Mouse (Mus musculus) midbrain, embryonic 11.5 days (tissue): ENCODE results near the gene Cldn10. TPM values are rescaled to one million over a fixed set of nuclear protein-coding genes. Genes with fewer than 3 reads are reported as not detected.

Source experiments
- ATAC-seq: fragments of 200-750 bp; cut with Nextera tagmentation; 2 replicates; pipeline ENCODE4 v1.8.0; 2017; ENCODE audit warnings: moderate TSS enrichment, moderate library complexity; ENCODE audit not compliant: low FRiP score
- DNase-seq: peaks from one replicate; pipeline ENCODE4 v3.0.0; 2015; ENCODE audit warnings: low spot score; ENCODE audit errors: missing footprints
- H3K27ac ChIP-seq: fragments of 300-500 bp; sonication (generic); 2 replicates; pipeline ENCODE4 v1.5.1; 2014; ENCODE audit warnings: low read depth, low read length
- H3K27me3 ChIP-seq: fragments of 300-500 bp; sonication (generic); 2 replicates; pipeline ENCODE4 v1.6.1; 2014; ENCODE audit warnings: mild to moderate bottlenecking, low read length, moderate library complexity, mixed read lengths; ENCODE audit not compliant: control insufficient read depth, insufficient read depth
- H3K36me3 ChIP-seq: fragments of 300-500 bp; sonication (generic); 2 replicates; pipeline ENCODE4 v1.6.1; 2014; ENCODE audit warnings: mild to moderate bottlenecking, low read length, moderate library complexity, mixed read lengths; ENCODE audit not compliant: control insufficient read depth, insufficient read depth
- H3K4me1 ChIP-seq: fragments of 300-500 bp; sonication (generic); 2 replicates; pipeline ENCODE4 v1.6.1; 2014; ENCODE audit warnings: low read length; ENCODE audit not compliant: control insufficient read depth, insufficient read depth
- H3K4me2 ChIP-seq: fragments of 300-500 bp; sonication (generic); 2 replicates; pipeline ENCODE4 v1.6.1; 2014; ENCODE audit warnings: mild to moderate bottlenecking, moderate library complexity
- H3K4me3 ChIP-seq: fragments of 300-500 bp; sonication (generic); 2 replicates; pipeline ENCODE4 v1.5.1; 2014; ENCODE audit warnings: low read depth, low read length
- H3K9ac ChIP-seq: fragments of 300-500 bp; sonication (generic); 2 replicates; pipeline ENCODE4 v1.6.1; 2014; ENCODE audit warnings: low read length
- H3K9me3 ChIP-seq: fragments of 300-500 bp; sonication (generic); 2 replicates; pipeline ENCODE4 v1.6.1; 2016; ENCODE audit warnings: low read length; ENCODE audit not compliant: control insufficient read depth
- WGBS: fragments of 180-500 bp; shearing (Covaris S2); extraction: QIAGEN DNeasy Blood & Tissue Kit; methylation state at CpG from one replicate; pipeline ENCODE4 v1.1.7; 2014; 5-methylcytosine and 5-hydroxymethylcytosine counted together
- polyA plus RNA-seq: library from polyadenylated mRNA; unstranded; fragments of >200 nt; fragmentation: Nextera tagmentation; extraction: Ambion mirVana; gene quantifications from 2 replicates; pipeline ENCODE4 v1.2.1, GENCODE M21; 2014

Gene Cldn10
- polyA plus RNA-seq, 1 experiment from 2014 or later = 0.86 TPM

GRCm38 (mm10) chr14:118775554-118775953 is 12.2 kb upstream of the Cldn10 start:
- no peaks in the 10 kb centered on the region for H3K4me1 ChIP-seq
- WGBS = 88% methylated on average over 1 of the region's 1 CpGs
- H3K4me2 ChIP-seq = no peak overlapping the region
- no peak overlapping the region for H3K27ac ChIP-seq
- DNase-seq = no peak
- no peaks in the 10 kb centered on the region for H3K9me3 ChIP-seq
- H3K4me3 ChIP-seq = no peak overlapping the region
- H3K9ac ChIP-seq = no peak overlapping the region
- no peaks in the 10 kb centered on the region for H3K36me3 ChIP-seq
- no peaks in the 10 kb centered on the region for H3K27me3 ChIP-seq
- ATAC-seq = no peak

GRCm38 (mm10) chr14:118776372-118776771 is 11.3 kb upstream of the Cldn10 start:
- no peak for DNase-seq
- H3K36me3 ChIP-seq = no peaks in the 10 kb centered on the region

DNA sequence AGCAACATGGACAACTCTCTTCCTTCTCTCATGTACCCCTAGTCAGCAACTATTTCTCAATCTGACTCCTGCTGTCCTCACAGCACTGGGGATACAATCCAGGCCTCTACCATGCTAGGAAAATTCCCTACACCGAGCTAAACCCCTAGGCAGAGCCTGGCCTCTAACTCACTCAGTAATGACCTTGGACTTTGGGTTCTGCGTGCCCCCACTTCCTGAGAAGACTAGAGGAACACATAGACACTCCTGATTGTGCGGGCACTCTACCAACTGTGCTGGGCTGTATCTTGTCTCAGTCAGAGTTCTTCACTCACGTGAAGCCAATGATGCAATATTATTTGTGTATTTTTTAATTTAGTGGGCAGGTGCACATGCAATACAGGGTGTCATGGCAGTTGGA is 10.2 kb upstream of the Cldn10 start:
- H3K27me3 ChIP-seq = no peaks in the 10 kb centered on the region
- no peaks in the 10 kb centered on the region for H3K4me1 ChIP-seq
- no peak overlapping the region for H3K4me3 ChIP-seq
- no peaks in the 10 kb centered on the region for H3K36me3 ChIP-seq
- no peaks in the 10 kb centered on the region for H3K9me3 ChIP-seq
- H3K4me2 ChIP-seq = no peak overlapping the region
- no peak for DNase-seq
- no peak overlapping the region for H3K9ac ChIP-seq
- no peak for ATAC-seq
- no peak overlapping the region for H3K27ac ChIP-seq
- WGBS = 91% methylated on average over 4 of the region's 4 CpGs

More at GRCm38 (mm10) chr14:118776372-118776771, 11.3 kb upstream of the Cldn10 start:
- no peak for ATAC-seq
- no peaks in the 10 kb centered on the region for H3K9me3 ChIP-seq
- H3K4me1 ChIP-seq = no peaks in the 10 kb centered on the region
- no peak overlapping the region for H3K4me3 ChIP-seq
- 80% methylated on average over 2 of the region's 2 CpGs for WGBS
- H3K27me3 ChIP-seq = no peaks in the 10 kb centered on the region
- no peak overlapping the region for H3K4me2 ChIP-seq
- H3K9ac ChIP-seq = no peak overlapping the region
- H3K27ac ChIP-seq = no peak overlapping the region

DNA sequence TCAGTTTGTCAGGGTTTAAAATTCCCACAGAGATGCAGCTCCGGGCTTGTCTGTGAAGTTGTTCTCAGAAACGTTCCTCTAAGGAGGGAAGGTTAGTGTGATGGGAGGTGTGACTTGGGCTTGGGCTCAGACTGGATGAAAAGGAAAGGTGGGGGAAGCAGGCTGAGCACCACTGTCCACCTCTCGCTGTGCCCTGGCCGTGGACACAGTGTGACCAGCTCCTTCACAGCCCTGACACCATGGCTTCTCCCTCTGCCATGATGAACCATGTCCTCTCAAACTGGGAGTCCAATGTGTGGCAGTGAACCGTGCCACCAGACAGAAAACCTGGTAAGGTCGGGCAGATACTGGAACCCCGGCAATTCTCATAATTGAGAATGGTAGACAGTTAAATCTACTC is 6.1 kb upstream of the Cldn10 start:
- H3K36me3 ChIP-seq = no peaks in the 10 kb centered on the region
- no peaks in the 10 kb centered on the region for H3K9me3 ChIP-seq
- no peaks in the 10 kb centered on the region for H3K27me3 ChIP-seq
- H3K4me2 ChIP-seq = no peak overlapping the region
- no peak for DNase-seq
- WGBS = 89% methylated on average over 7 of the region's 7 CpGs
- no peaks in the 10 kb centered on the region for H3K4me1 ChIP-seq
- no peak overlapping the region for H3K9ac ChIP-seq
- no peak for ATAC-seq
- no peak overlapping the region for H3K4me3 ChIP-seq
- no peak overlapping the region for H3K27ac ChIP-seq

- DNase-seq (no peak), ATAC-seq (no peak)
- Histone ChIP-seq H3K4me3 (no peak overlapping the region), H3K27ac (no peak overlapping the region), H3K4me1 (no peaks in the 10 kb centered on the region), H3K9me3 (no peaks in the 10 kb centered on the region), H3K9ac (no peak overlapping the region), H3K36me3 (no peaks in the 10 kb centered on the region), H3K27me3 (no peaks in the 10 kb centered on the region), H3K4me2 (no peak overlapping the region)
- WGBS = 67% methylated on average over 3 of the region's 3 CpGs
Measured at GRCm38 (mm10) chr14:118782241-118782640, 5.5 kb upstream of the Cldn10 start.

DNA sequence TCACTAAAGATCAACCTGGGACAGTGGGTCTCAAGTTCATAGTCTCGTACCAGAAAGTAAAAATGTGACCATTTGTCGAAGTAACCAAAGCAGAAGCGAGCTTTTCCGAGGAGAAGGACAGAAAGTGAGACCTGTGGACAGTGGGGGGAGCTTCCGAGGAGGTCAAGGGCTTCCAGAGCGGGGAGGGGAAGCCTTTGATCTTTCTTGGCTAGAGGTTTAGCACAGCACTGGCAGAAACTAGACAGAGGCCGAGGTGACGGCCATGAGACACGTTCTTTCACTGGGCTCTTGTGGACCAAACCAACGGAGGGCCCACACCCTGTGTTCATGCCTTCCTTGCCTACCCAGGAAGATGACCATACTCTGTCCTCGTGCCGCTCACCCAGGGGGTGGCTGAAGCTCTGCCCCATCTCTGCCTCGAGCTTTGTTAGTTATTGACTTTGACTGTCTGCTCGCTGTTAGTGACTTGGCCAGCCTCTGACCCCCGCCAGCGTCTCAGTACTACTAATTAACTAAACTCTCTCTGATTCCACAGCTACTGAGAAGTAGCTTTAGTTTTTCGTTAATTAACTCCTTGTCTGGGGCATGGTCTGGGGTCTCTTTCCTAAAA is 4.3 kb upstream of the Cldn10 start:
- Histone ChIP-seq H3K9me3 (no peaks in the 10 kb centered on the region), H3K27me3 (no peaks in the 10 kb centered on the region), H3K36me3 (no peaks in the 10 kb centered on the region), H3K4me3 (no peak overlapping the region), H3K9ac (no peak overlapping the region), H3K27ac (no peak overlapping the region), H3K4me2 (no peak overlapping the region), H3K4me1 (no peaks in the 10 kb centered on the region)
- DNase-seq (no peak), ATAC-seq (no peak)
- 67% methylated on average over 17 of the region's 17 CpGs for WGBS

DNA sequence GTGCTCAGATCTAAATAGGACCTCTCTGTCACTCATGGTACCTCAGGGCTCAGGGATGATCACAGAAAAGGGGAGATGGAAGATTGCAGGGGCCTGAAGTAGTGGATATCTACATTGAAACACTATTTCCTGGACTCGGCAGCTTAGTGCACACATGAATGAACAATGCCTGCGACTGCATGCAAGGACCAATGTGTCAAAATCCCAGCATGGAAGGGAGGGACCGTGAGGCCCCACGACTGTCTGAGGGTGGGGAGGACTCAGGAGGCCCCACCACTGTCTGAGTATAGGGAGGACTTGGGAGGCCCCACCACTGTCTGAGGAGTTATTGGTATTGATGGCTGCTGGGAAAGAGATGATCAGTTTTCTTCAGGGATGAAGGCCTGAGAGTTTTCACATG is 2.5 kb downstream of the Cldn10 start:
- 77% methylated on average over 4 of the region's 4 CpGs for WGBS
- ATAC-seq = no peak
- H3K27me3 ChIP-seq = no peaks in the 10 kb centered on the region

DNA sequence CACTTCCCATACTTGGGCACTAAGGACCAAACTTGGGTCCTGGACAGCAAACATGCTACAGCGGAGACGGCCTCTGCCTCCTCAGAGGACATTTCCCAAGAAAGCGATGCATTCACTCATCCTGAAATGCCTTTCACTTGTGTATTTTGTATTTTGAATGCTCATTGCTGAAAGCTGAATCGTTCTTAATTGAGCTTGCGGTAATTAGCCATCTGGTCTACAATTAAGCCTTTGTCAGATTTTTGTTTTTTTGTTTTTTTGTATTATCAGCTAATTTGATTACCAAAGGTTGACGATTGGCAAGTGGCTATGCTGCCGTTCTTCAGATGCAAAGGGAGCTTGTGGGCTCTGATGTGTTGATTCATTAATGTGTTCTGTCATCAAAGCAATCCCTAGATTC is 5.2 kb downstream of the Cldn10 start:
- Histone ChIP-seq H3K27ac (no peak overlapping the region), H3K36me3 (no peaks in the 10 kb centered on the region), H3K4me2 (no peak overlapping the region), H3K9ac (no peak overlapping the region), H3K4me1 (no peaks in the 10 kb centered on the region), H3K9me3 (no peaks in the 10 kb centered on the region), H3K27me3 (no peaks in the 10 kb centered on the region), H3K4me3 (no peak overlapping the region)
- ATAC-seq (no peak), DNase-seq (no peak)
- 90% methylated on average over 7 of the region's 7 CpGs for WGBS

More for the DNA sequence above, 2.5 kb downstream of the Cldn10 start:
- Histone ChIP-seq H3K36me3 (no peaks in the 10 kb centered on the region), H3K9ac (no peak overlapping the region), H3K4me2 (no peak overlapping the region), H3K4me3 (no peak overlapping the region), H3K4me1 (no peaks in the 10 kb centered on the region), H3K27ac (no peak overlapping the region), H3K9me3 (no peaks in the 10 kb centered on the region)
- DNase-seq = no peak

GRCm38 (mm10) chr14:118793416-118793815 is 5.7 kb downstream of the Cldn10 start:
- H3K9ac ChIP-seq = no peak overlapping the region
- no peak for ATAC-seq
- no peak overlapping the region for H3K27ac ChIP-seq
- H3K4me2 ChIP-seq = no peak overlapping the region
- WGBS = 94% methylated on average over 6 of the region's 6 CpGs
- H3K27me3 ChIP-seq = no peaks in the 10 kb centered on the region
- DNase-seq = no peak
- H3K4me1 ChIP-seq = no peaks in the 10 kb centered on the region
- no peak overlapping the region for H3K4me3 ChIP-seq
- H3K36me3 ChIP-seq = no peaks in the 10 kb centered on the region
- H3K9me3 ChIP-seq = no peaks in the 10 kb centered on the region
